Mouse (Mus musculus) embryonic facial prominence, embryonic 15.5 days (tissue): ENCODE data around the gene Sgms1. TPM values are rescaled to one million over a fixed set of nuclear protein-coding genes. Genes with fewer than 3 reads are reported as not detected.

Source experiments
- ATAC-seq: fragments of 200-750 bp; cut with Nextera tagmentation; 2 replicates; pipeline ENCODE4 v1.8.0; 2017; ENCODE audit warnings: low read depth, moderate TSS enrichment; ENCODE audit not compliant: insufficient number of reproducible peaks, low FRiP score, low TSS enrichment
- H3K27ac ChIP-seq: fragments of 300-500 bp; sonication (generic); replicated peaks from 2 replicates; pipeline ENCODE4 v1.5.1; 2015; ENCODE audit warnings: mild to moderate bottlenecking, inconsistent platforms
- H3K27me3 ChIP-seq: fragments of 300-500 bp; sonication (generic); 2 replicates; pipeline ENCODE4 v1.6.1; 2015; ENCODE audit warnings: inconsistent platforms
- H3K36me3 ChIP-seq: fragments of 300-500 bp; sonication (generic); 2 replicates; pipeline ENCODE4 v1.6.1; 2015; ENCODE audit warnings: mild to moderate bottlenecking, inconsistent platforms
- H3K4me1 ChIP-seq: fragments of 300-500 bp; sonication (generic); 2 replicates; pipeline ENCODE4 v1.6.1; 2015; ENCODE audit warnings: inconsistent platforms
- H3K4me2 ChIP-seq: fragments of 300-500 bp; sonication (generic); replicated peaks from 2 replicates; pipeline ENCODE4 v1.6.1; 2015; ENCODE audit warnings: mild to moderate bottlenecking, inconsistent platforms
- H3K4me3 ChIP-seq: fragments of 300-500 bp; sonication (generic); replicated peaks from 2 replicates; pipeline ENCODE4 v1.5.1; 2015; ENCODE audit warnings: mild to moderate bottlenecking, inconsistent platforms
- H3K9ac ChIP-seq: fragments of 300-500 bp; sonication (generic); 2 replicates; pipeline ENCODE4 v1.6.1; 2015; ENCODE audit warnings: inconsistent platforms
- H3K9me3 ChIP-seq: fragments of 300-500 bp; sonication (generic); replicated peaks from 2 replicates; pipeline ENCODE4 v1.6.1; 2016; ENCODE audit warnings: inconsistent platforms
- WGBS: fragments of 180-500 bp; shearing (Covaris S2); methylation state at CpG from one replicate; pipeline ENCODE4 v1.1.7; 2015; 5-methylcytosine and 5-hydroxymethylcytosine counted together
- polyA plus RNA-seq: library from polyadenylated mRNA; unstranded; fragments of >200 nt; fragmentation: Nextera tagmentation; extraction: Ambion mirVana; gene quantifications from 2 replicates; pipeline ENCODE4 v1.2.1, GENCODE M21; 2015

The Sgms1 gene
- polyA plus RNA-seq, 1 experiment from 2014 or later = 38.8 TPM

GRCm38 (mm10) chr19:32260869-32261688 is 128.4 kb downstream of the Sgms1 start:
- Histone ChIP-seq H3K4me2 (no peak overlapping the region), H3K9ac (no peak overlapping the region), H3K4me1 (no peaks in the 10 kb centered on the region), H3K27ac (no peak overlapping the region), H3K27me3 (no peaks in the 10 kb centered on the region), H3K4me3 (no peak overlapping the region), H3K36me3 (no peaks in the 10 kb centered on the region), H3K9me3 (no peaks in the 10 kb centered on the region)
- no peak for ATAC-seq
- 40% methylated on average over 8 of the region's 8 CpGs for WGBS

DNA sequence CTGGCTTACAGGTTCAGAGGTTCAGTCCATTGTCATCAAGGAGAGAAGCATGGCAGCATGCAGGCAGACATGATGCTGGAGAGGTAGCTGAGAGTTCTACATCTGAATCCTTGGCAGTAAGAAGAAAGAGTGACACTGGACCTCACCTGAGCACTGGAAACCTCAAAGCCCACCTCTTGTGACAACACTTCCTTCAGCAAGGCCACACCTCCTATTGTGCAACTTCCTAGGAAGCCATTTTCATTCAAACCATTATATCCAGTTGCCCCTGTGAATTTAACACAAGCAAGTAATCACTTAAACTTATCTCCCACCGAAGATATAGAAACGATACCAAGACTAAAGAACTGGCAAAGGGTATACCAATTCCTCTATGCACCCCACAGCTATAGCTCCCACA is 129.7 kb downstream of the Sgms1 start:
- no peak overlapping the region for H3K4me3 ChIP-seq
- no peaks in the 10 kb centered on the region for H3K27me3 ChIP-seq
- H3K9ac ChIP-seq = no peak overlapping the region
- H3K27ac ChIP-seq = no peak overlapping the region
- H3K9me3 ChIP-seq = no peaks in the 10 kb centered on the region
- no peak overlapping the region for H3K4me2 ChIP-seq
- H3K36me3 ChIP-seq = no peaks in the 10 kb centered on the region
- ATAC-seq = no peak
- WGBS = 93% methylated on average over 2 of the region's 2 CpGs
- peaks cover 4% of the 10 kb centered on the region for H3K4me1 ChIP-seq

- Histone ChIP-seq H3K4me2 (no peak overlapping the region), H3K4me1 (peaks cover 7% of the 10 kb centered on the region), H3K9me3 (no peaks in the 10 kb centered on the region), H3K36me3 (no peaks in the 10 kb centered on the region), H3K27ac (no peak overlapping the region), H3K4me3 (no peak overlapping the region), H3K27me3 (no peaks in the 10 kb centered on the region), H3K9ac (no peak overlapping the region)
- ATAC-seq = no peak
- 50% methylated on average over 4 of the region's 4 CpGs for WGBS
Observed at GRCm38 (mm10) chr19:32259048-32259447, 130.5 kb downstream of the Sgms1 start.

- no peak for ATAC-seq
- no peaks in the 10 kb centered on the region for H3K36me3 ChIP-seq
- H3K4me2 ChIP-seq = no peak overlapping the region
- H3K9me3 ChIP-seq = no peaks in the 10 kb centered on the region
- 74% methylated on average over 5 of the region's 5 CpGs for WGBS
- no peak overlapping the region for H3K4me3 ChIP-seq
- H3K27me3 ChIP-seq = no peaks in the 10 kb centered on the region
- H3K4me1 ChIP-seq = peaks cover 7% of the 10 kb centered on the region
- no peak overlapping the region for H3K27ac ChIP-seq
- H3K9ac ChIP-seq = no peak overlapping the region
Observed at GRCm38 (mm10) chr19:32258146-32258545, 131.4 kb downstream of the Sgms1 start.

DNA sequence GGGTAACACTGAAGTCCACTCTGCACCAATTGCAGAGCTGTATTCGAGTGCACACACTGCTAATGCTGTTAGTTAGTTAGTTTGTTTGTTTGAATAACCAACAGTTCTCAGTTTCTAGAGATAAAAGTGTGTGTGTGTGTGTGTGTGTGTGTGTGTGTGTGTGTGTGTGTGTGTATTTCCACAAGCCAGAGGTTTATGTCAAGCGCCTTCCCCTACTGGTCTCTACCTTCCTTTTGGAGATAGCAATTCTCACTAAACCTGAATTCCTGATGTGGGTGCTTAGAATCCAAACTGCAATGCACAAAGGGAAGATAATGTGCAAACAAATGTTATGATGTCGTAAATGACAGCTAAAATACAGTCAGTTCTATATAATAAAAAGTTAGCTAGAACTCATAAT is 131.9 kb downstream of the Sgms1 start:
- H3K27ac ChIP-seq = no peak overlapping the region
- peaks cover 7% of the 10 kb centered on the region for H3K4me1 ChIP-seq
- WGBS = 90% methylated on average over 3 of the region's 3 CpGs
- H3K9ac ChIP-seq = no peak overlapping the region
- no peaks in the 10 kb centered on the region for H3K27me3 ChIP-seq
- no peak for ATAC-seq
- no peak overlapping the region for H3K4me2 ChIP-seq
- no peaks in the 10 kb centered on the region for H3K9me3 ChIP-seq
- H3K4me3 ChIP-seq = no peak overlapping the region
- H3K36me3 ChIP-seq = no peaks in the 10 kb centered on the region

DNA sequence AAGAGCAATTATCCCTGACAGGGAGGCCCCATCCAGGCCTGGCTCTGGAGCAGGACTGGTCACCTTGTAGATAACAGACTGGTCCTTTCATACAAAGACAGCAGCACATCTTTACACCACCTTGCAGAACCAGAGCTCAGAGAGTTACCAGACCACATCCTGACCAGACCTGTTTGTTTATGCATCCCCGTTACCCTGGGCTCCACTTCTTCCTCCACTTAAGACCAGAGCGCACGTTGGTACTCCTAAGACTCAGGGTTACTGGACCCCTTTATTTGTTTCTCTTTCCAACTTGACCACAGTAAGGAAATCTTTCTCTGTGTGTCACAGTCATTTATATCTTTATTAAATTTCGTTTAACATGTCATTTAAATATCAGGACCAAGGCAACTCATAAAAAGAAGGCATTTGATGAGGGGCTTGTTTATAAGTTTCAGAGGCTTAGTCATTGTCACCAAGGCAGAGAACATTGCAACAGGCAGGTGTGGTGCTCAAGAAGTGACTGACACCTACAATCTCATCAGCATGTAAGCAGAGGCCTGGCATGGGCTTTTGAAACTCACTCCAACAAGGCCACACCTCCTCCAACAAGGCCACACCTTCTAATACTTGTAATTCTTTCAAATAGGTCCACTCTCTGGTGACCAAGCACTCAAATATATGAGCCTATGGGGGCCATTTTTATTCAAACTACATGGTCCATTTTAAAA is 132.7 kb downstream of the Sgms1 start:
- Histone ChIP-seq H3K27me3 (no peaks in the 10 kb centered on the region), H3K9ac (no peak overlapping the region), H3K4me3 (no peak overlapping the region), H3K36me3 (no peaks in the 10 kb centered on the region), H3K4me1 (peaks cover 7% of the 10 kb centered on the region), H3K4me2 (no peak overlapping the region), H3K9me3 (no peaks in the 10 kb centered on the region), H3K27ac (no peak overlapping the region)
- 74% methylated on average over 4 of the region's 4 CpGs for WGBS
- ATAC-seq = no peak

- ATAC-seq = no peak
- H3K27ac ChIP-seq = 0 out of 2 replicates have a peak overlapping the region, but pooled peaks have one; percentile 58
Observed at GRCm38 (mm10) chr19:32255429-32256185, 133.9 kb downstream of the Sgms1 start.

DNA sequence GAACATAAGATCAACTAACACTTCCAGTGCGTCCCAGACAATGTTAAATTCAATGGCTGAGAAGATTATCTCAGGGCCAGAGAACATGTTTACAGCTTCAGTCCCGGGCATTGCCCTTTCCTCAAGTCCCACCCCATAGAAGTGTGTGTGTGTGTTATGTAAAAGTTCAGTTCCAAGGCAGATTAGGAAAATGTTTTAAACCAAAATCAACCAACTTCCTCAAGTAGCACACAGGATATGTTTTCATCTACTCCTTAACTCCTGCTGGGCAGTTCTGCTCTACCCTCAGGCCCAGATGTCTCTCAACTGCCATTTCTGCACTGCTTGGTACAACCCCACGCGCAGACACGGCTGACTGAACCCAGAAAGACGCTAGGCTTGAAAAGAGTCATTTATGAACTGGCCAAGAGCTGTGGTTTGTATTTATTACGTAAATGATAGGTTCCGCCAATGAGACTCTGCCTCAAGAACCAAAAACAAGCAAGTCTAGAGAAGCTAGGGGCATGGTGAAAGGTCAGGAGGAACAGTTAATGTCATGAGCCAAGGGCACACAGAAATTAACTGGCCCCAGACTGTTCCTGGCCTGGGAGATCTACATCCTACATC is 134.7 kb downstream of the Sgms1 start:
- Histone ChIP-seq H3K4me3 (no peak overlapping the region), H3K27ac (peak overlapping the region; percentile 58; the same call in 1 of the 2 replicates), H3K4me1 (peaks cover 7% of the 10 kb centered on the region), H3K9ac (no peak overlapping the region), H3K9me3 (no peaks in the 10 kb centered on the region), H3K27me3 (no peaks in the 10 kb centered on the region), H3K4me2 (no peak overlapping the region), H3K36me3 (no peaks in the 10 kb centered on the region)
- 49% methylated on average over 8 of the region's 8 CpGs for WGBS
- no peak for ATAC-seq

More at GRCm38 (mm10) chr19:32255429-32256185, 133.9 kb downstream of the Sgms1 start:
- Histone ChIP-seq H3K4me1 (peaks cover 7% of the 10 kb centered on the region), H3K9ac (no peak overlapping the region), H3K9me3 (no peaks in the 10 kb centered on the region), H3K36me3 (no peaks in the 10 kb centered on the region), H3K27me3 (no peaks in the 10 kb centered on the region), H3K4me2 (no peak overlapping the region), H3K4me3 (no peak overlapping the region)
- WGBS = 42% methylated on average over 6 of the region's 6 CpGs

DNA sequence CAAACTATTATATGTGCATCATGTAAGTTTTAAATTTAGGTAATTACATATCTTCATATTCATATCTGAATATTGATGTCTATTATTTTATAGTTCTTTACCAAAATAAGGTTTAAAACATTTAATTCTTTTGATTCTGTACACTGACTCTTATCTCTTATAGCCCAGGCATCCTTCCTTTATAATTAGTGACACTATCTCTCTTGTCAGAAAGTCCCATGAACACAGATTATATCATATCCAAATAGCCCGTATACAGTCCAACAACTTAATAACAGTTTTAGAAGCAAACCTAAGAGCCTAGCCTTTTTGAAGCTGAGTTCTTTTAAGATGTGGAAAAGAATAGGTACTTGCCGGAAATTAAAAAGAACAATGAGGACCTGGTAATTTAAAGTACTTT is 135.3 kb downstream of the Sgms1 start:
- Histone ChIP-seq H3K4me2 (no peak overlapping the region), H3K9ac (no peak overlapping the region), H3K36me3 (no peaks in the 10 kb centered on the region), H3K27ac (no peak overlapping the region), H3K27me3 (no peaks in the 10 kb centered on the region), H3K4me1 (peaks cover 7% of the 10 kb centered on the region), H3K4me3 (no peak overlapping the region), H3K9me3 (no peaks in the 10 kb centered on the region)
- no peak for ATAC-seq
- WGBS = 76% methylated on average over 2 of the region's 2 CpGs

GRCm38 (mm10) chr19:32252987-32253386 is 136.5 kb downstream of the Sgms1 start:
- ATAC-seq = no peak
- Histone ChIP-seq H3K27ac (no peak overlapping the region), H3K4me3 (no peak overlapping the region), H3K9me3 (no peaks in the 10 kb centered on the region), H3K4me2 (no peak overlapping the region), H3K4me1 (peaks cover 7% of the 10 kb centered on the region), H3K36me3 (no peaks in the 10 kb centered on the region), H3K27me3 (no peaks in the 10 kb centered on the region), H3K9ac (no peak overlapping the region)
- WGBS = 70% methylated on average over 7 of the region's 7 CpGs

DNA sequence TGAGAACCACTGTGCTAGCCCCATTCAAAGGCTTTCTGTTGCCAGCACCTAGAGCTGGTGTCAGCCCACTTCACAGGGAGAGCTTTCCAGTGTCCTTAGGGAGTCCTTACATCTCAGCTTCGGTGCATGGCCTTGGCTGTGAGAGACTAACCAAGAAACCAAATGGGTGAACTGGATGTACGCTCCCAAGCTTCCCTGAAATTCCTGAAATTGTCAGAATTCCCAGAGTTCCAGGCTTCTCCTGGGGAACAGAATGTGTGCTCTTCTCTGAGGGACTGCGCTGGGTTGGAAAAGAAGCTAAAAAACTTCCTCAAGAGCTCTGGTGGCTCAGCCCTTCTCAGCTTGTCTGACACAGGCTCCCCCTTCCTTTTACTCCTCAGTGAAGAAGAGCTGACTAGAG is 137.1 kb downstream of the Sgms1 start:
- ATAC-seq = no peak
- Histone ChIP-seq H3K36me3 (no peaks in the 10 kb centered on the region), H3K9ac (no peak overlapping the region), H3K27ac (no peak overlapping the region), H3K27me3 (no peaks in the 10 kb centered on the region), H3K4me2 (no peak overlapping the region), H3K9me3 (no peaks in the 10 kb centered on the region), H3K4me1 (peaks cover 7% of the 10 kb centered on the region), H3K4me3 (no peak overlapping the region)
- WGBS = 67% methylated on average over 3 of the region's 3 CpGs
